Mouse (Mus musculus): ENCODE measurements around the gene Parvb. TPM values are rescaled to one million over a fixed set of nuclear protein-coding genes. Genes with fewer than 3 reads are reported as not detected.

Parvb gene
- polyA plus RNA-seq, 1 experiment from 2014 or later: 2.8 TPM

- H3K27me3 ChIP-seq (replicated peaks; ENCODE audit: control insufficient read depth, insufficient read depth, low read length): peaks cover 17% of the 10 kb centered on the region
- no peak overlapping the region for H3K4me2 ChIP-seq (replicated peaks; ENCODE audit: low read depth)
- no peak for TF ChIP-seq CTCF (IDR thresholded peaks at IDR 0.05; ENCODE audit: low read depth)
- ATAC-seq: no peak
- no peak overlapping the region for H3K9ac ChIP-seq (ENCODE audit: low read depth, low read length)
- 69% methylated on average over 7 of the region's 7 CpGs for WGBS
- H3K36me3 ChIP-seq (ENCODE audit: control insufficient read depth, insufficient read depth): no peaks in the 10 kb centered on the region
- no peak overlapping the region for H3K27ac ChIP-seq (ENCODE audit: low read depth, low read length)
- no peak overlapping the region for H3K4me3 ChIP-seq (ENCODE audit: low read depth, low read length)
- no peaks in the 10 kb centered on the region for H3K9me3 ChIP-seq (ENCODE audit: control insufficient read depth)
- no peaks in the 10 kb centered on the region for H3K4me1 ChIP-seq (replicated peaks; ENCODE audit: control insufficient read depth, insufficient read depth, low read length)
Observed at GRCm38 (mm10) chr15:84235646-84236045, 3.8 kb downstream of the Parvb start.

GRCm38 (mm10) chr15:84238552-84238951 lies 6.7 kb downstream of the Parvb start:
- Histone ChIP-seq H3K9me3 (ENCODE audit: control insufficient read depth) (no peaks in the 10 kb centered on the region), H3K27ac (ENCODE audit: low read depth, low read length) (no peak overlapping the region), H3K9ac (ENCODE audit: low read depth, low read length) (no peak overlapping the region), H3K4me1 (replicated peaks; ENCODE audit: control insufficient read depth, insufficient read depth, low read length) (no peaks in the 10 kb centered on the region), H3K27me3 (replicated peaks; ENCODE audit: control insufficient read depth, insufficient read depth, low read length) (0 out of 2 replicates have a peak, but pooled peaks cover 4% of the 10 kb centered on the region), H3K4me3 (ENCODE audit: low read depth, low read length) (no peak overlapping the region), H3K36me3 (ENCODE audit: control insufficient read depth, insufficient read depth) (no peaks in the 10 kb centered on the region), H3K4me2 (replicated peaks; ENCODE audit: low read depth) (0 out of 2 replicates have a peak overlapping the region, but pooled peaks have one; percentile 30)
- WGBS: 16% methylated on average over 15 of the region's 15 CpGs
- no peak for ATAC-seq
- no peak for TF ChIP-seq CTCF (IDR thresholded peaks at IDR 0.05; ENCODE audit: low read depth)

GRCm38 (mm10) chr15:84238991-84239401 lies 7.2 kb downstream of the Parvb start:
- Histone ChIP-seq H3K4me2 (replicated peaks; ENCODE audit: low read depth) (peak overlapping the region; percentile 30; the same call in 1 of the 2 replicates), H3K36me3 (ENCODE audit: control insufficient read depth, insufficient read depth) (no peaks in the 10 kb centered on the region), H3K9me3 (ENCODE audit: control insufficient read depth) (no peaks in the 10 kb centered on the region), H3K27me3 (replicated peaks; ENCODE audit: control insufficient read depth, insufficient read depth, low read length) (0 out of 2 replicates have a peak, but pooled peaks cover 4% of the 10 kb centered on the region), H3K27ac (ENCODE audit: low read depth, low read length) (no peak overlapping the region), H3K4me1 (replicated peaks; ENCODE audit: control insufficient read depth, insufficient read depth, low read length) (no peaks in the 10 kb centered on the region), H3K9ac (ENCODE audit: low read depth, low read length) (no peak overlapping the region), H3K4me3 (ENCODE audit: low read depth, low read length) (no peak overlapping the region)
- TF ChIP-seq CTCF (IDR thresholded peaks at IDR 0.05; ENCODE audit: low read depth): no peak
- 9% methylated on average over 16 of the region's 16 CpGs for WGBS
- peak; percentile 53; the same call in 1 of the 2 replicates for ATAC-seq

- H3K4me1 ChIP-seq (replicated peaks; ENCODE audit: control insufficient read depth, insufficient read depth, low read length): no peaks in the 10 kb centered on the region
- no peak for ATAC-seq
- H3K9ac ChIP-seq (ENCODE audit: low read depth, low read length): no peak overlapping the region
- H3K27ac ChIP-seq (ENCODE audit: low read depth, low read length): no peak overlapping the region
- no peak for TF ChIP-seq CTCF (IDR thresholded peaks at IDR 0.05; ENCODE audit: low read depth)
- WGBS: 61% methylated on average over 7 of the region's 7 CpGs
- 0 out of 2 replicates have a peak, but pooled peaks cover 4% of the 10 kb centered on the region for H3K27me3 ChIP-seq (replicated peaks; ENCODE audit: control insufficient read depth, insufficient read depth, low read length)
- no peaks in the 10 kb centered on the region for H3K36me3 ChIP-seq (ENCODE audit: control insufficient read depth, insufficient read depth)
- no peaks in the 10 kb centered on the region for H3K9me3 ChIP-seq (ENCODE audit: control insufficient read depth)
- H3K4me2 ChIP-seq (replicated peaks; ENCODE audit: low read depth): no peak overlapping the region
- no peak overlapping the region for H3K4me3 ChIP-seq (ENCODE audit: low read depth, low read length)
Observed at GRCm38 (mm10) chr15:84241520-84241919, 9.7 kb downstream of the Parvb start.

- H3K9me3 ChIP-seq (ENCODE audit: control insufficient read depth): no peaks in the 10 kb centered on the region
- no peaks in the 10 kb centered on the region for H3K27me3 ChIP-seq (replicated peaks; ENCODE audit: control insufficient read depth, insufficient read depth, low read length)
- no peak for TF ChIP-seq CTCF (IDR thresholded peaks at IDR 0.05; ENCODE audit: low read depth)
- no peak overlapping the region for H3K4me2 ChIP-seq (replicated peaks; ENCODE audit: low read depth)
- ATAC-seq: no peak
- H3K4me1 ChIP-seq (replicated peaks; ENCODE audit: control insufficient read depth, insufficient read depth, low read length): no peaks in the 10 kb centered on the region
- no peak overlapping the region for H3K27ac ChIP-seq (ENCODE audit: low read depth, low read length)
- no peak overlapping the region for H3K4me3 ChIP-seq (ENCODE audit: low read depth, low read length)
- no peaks in the 10 kb centered on the region for H3K36me3 ChIP-seq (ENCODE audit: control insufficient read depth, insufficient read depth)
- 79% methylated on average over 7 of the region's 7 CpGs for WGBS
- H3K9ac ChIP-seq (ENCODE audit: low read depth, low read length): no peak overlapping the region
Observed at GRCm38 (mm10) chr15:84245104-84245503, 13.3 kb downstream of the Parvb start.

GRCm38 (mm10) chr15:84246195-84246594 lies 14.4 kb downstream of the Parvb start:
- WGBS: 87% methylated on average over 6 of the region's 6 CpGs

GRCm38 (mm10) chr15:84247309-84247708 lies 15.5 kb downstream of the Parvb start:
- no peaks in the 10 kb centered on the region for H3K9me3 ChIP-seq (ENCODE audit: control insufficient read depth)
- H3K27me3 ChIP-seq (replicated peaks; ENCODE audit: control insufficient read depth, insufficient read depth, low read length): no peaks in the 10 kb centered on the region
- no peak overlapping the region for H3K9ac ChIP-seq (ENCODE audit: low read depth, low read length)
- H3K4me3 ChIP-seq (ENCODE audit: low read depth, low read length): no peak overlapping the region
- no peak overlapping the region for H3K4me2 ChIP-seq (replicated peaks; ENCODE audit: low read depth)
- H3K36me3 ChIP-seq (ENCODE audit: control insufficient read depth, insufficient read depth): no peaks in the 10 kb centered on the region
- H3K4me1 ChIP-seq (replicated peaks; ENCODE audit: control insufficient read depth, insufficient read depth, low read length): no peaks in the 10 kb centered on the region
- no peak for ATAC-seq
- peak; percentile 40 for TF ChIP-seq CTCF (IDR thresholded peaks at IDR 0.05; ENCODE audit: low read depth)
- WGBS: 97% methylated on average over 3 of the region's 3 CpGs
- no peak overlapping the region for H3K27ac ChIP-seq (ENCODE audit: low read depth, low read length)

More at GRCm38 (mm10) chr15:84246195-84246594, 14.4 kb downstream of the Parvb start:
- TF ChIP-seq CTCF (IDR thresholded peaks at IDR 0.05; ENCODE audit: low read depth): no peak
- Histone ChIP-seq H3K9ac (ENCODE audit: low read depth, low read length) (no peak overlapping the region), H3K27ac (ENCODE audit: low read depth, low read length) (no peak overlapping the region), H3K36me3 (ENCODE audit: control insufficient read depth, insufficient read depth) (no peaks in the 10 kb centered on the region), H3K4me2 (replicated peaks; ENCODE audit: low read depth) (no peak overlapping the region), H3K9me3 (ENCODE audit: control insufficient read depth) (no peaks in the 10 kb centered on the region), H3K4me1 (replicated peaks; ENCODE audit: control insufficient read depth, insufficient read depth, low read length) (no peaks in the 10 kb centered on the region), H3K4me3 (ENCODE audit: low read depth, low read length) (no peak overlapping the region), H3K27me3 (replicated peaks; ENCODE audit: control insufficient read depth, insufficient read depth, low read length) (no peaks in the 10 kb centered on the region)
- no peak for ATAC-seq

All from intestine, postnatal 0 days (tissue).